Mouse (Mus musculus): ENCODE data around the gene Dph5.

GRCm38 (mm10) chr3:115971891-115972646 lies 84.4 kb downstream of the Dph5 start:
- TF ChIP-seq MXI1 (IDR thresholded peaks at IDR 0.05; ENCODE audit: low read depth, low read length): no peak
- TF ChIP-seq MAZ (IDR thresholded peaks at IDR 0.05; ENCODE audit: low read depth, low read length): no peak
- no peak for TF ChIP-seq ZNF384 (IDR thresholded peaks at IDR 0.05; ENCODE audit: low read depth, low read length)
- TF ChIP-seq CTCF (conservative IDR thresholded peaks at IDR 0.05 in 1 of 2, IDR thresholded peaks at IDR 0.05 in 1 of 2; ENCODE audit: low read depth in 2 of 2, low read length in 2 of 2): no peak
- no peak for TF ChIP-seq EP300 (IDR thresholded peaks at IDR 0.05; ENCODE audit: low read length)
- no peak for TF ChIP-seq MAFK (IDR thresholded peaks at IDR 0.05; ENCODE audit: insufficient replicate concordance, low read length)
- no peak for TF ChIP-seq POLR2A (IDR thresholded peaks at IDR 0.05; ENCODE audit: low read depth, low read length)
- TF ChIP-seq MYC (IDR thresholded peaks at IDR 0.05; ENCODE audit: low read depth, low read length): no peak
- no peak for TF ChIP-seq GABPA (IDR thresholded peaks at IDR 0.05; ENCODE audit: insufficient replicate concordance, low read depth, low read length)
- no peak for TF ChIP-seq NRF1 (IDR thresholded peaks at IDR 0.05; ENCODE audit: low read depth, low read length)
- TF ChIP-seq ZMIZ1 (IDR thresholded peaks at IDR 0.05; ENCODE audit: low read depth, low read length): no peak
